Mouse (Mus musculus): ENCODE measurements around the gene Pcgf6. TPM values are rescaled to one million over a fixed set of nuclear protein-coding genes. Genes with fewer than 3 reads are reported as not detected.
A peak's percentile ranks its signal among the peaks of the same experiment; 100 is the strongest.

Gene Pcgf6
- polyA plus RNA-seq, 1 experiment: 4.9 TPM

- Histone ChIP-seq H3K4me1 (ENCODE audit: control insufficient read depth, insufficient read depth, low read length) (peaks cover 35% of the 10 kb centered on the region), H3K4me3 (ENCODE audit: insufficient read depth, low read length) (no peak overlapping the region), H3K27ac (ENCODE audit: insufficient read depth, low read depth, low read length) (no peak overlapping the region)
- no peak for TF ChIP-seq CTCF (IDR thresholded peaks at IDR 0.05; ENCODE audit: low read depth, low read length)
- TF ChIP-seq POLR2A (IDR thresholded peaks at IDR 0.05; ENCODE audit: borderline replicate concordance, low read depth, low read length): no peak
Measured at GRCm38 (mm10) chr19:46990153-46990518, 60.6 kb downstream of the Pcgf6 start.

DNA sequence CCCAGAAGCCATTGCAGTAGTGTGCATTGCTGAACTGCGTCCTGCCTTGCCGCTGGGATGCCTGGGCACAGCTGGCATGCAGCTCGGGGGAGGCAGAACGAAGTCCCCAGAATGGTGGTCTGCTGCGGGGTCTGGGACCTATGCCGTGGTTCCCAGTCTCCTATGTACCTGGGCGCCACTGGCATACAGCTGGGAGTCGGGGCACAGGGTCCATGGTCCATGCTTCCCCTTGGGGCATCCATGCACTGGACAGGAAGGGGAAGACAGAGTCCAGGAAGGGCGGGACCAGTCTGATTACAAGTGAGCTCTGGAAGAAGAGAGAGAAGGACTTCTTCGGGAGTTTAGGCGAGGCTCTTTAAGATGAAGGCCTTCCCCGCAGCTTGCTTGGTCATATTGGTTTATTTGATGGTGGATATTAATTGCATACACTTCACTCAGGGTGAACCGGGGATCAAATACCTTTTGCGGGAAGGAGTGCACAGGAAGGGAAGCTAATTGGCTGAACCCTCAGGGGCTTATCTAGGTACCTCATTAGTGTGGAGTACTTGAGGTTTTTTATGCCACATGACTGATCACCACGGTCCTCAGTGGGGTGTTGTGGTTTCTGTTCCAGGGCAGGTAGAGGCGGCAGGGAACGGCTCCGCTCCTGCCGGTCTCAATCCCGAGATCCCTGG is 61.1 kb downstream of the Pcgf6 start:
- H3K4me3 ChIP-seq (ENCODE audit: insufficient read depth, low read length): no peak overlapping the region
- H3K4me1 ChIP-seq (ENCODE audit: control insufficient read depth, insufficient read depth, low read length): peaks cover 40% of the 10 kb centered on the region
- no peak for TF ChIP-seq CTCF (IDR thresholded peaks at IDR 0.05; ENCODE audit: low read depth, low read length)
- TF ChIP-seq POLR2A (IDR thresholded peaks at IDR 0.05; ENCODE audit: borderline replicate concordance, low read depth, low read length): no peak
- H3K27ac ChIP-seq (ENCODE audit: insufficient read depth, low read depth, low read length): no peak overlapping the region

DNA sequence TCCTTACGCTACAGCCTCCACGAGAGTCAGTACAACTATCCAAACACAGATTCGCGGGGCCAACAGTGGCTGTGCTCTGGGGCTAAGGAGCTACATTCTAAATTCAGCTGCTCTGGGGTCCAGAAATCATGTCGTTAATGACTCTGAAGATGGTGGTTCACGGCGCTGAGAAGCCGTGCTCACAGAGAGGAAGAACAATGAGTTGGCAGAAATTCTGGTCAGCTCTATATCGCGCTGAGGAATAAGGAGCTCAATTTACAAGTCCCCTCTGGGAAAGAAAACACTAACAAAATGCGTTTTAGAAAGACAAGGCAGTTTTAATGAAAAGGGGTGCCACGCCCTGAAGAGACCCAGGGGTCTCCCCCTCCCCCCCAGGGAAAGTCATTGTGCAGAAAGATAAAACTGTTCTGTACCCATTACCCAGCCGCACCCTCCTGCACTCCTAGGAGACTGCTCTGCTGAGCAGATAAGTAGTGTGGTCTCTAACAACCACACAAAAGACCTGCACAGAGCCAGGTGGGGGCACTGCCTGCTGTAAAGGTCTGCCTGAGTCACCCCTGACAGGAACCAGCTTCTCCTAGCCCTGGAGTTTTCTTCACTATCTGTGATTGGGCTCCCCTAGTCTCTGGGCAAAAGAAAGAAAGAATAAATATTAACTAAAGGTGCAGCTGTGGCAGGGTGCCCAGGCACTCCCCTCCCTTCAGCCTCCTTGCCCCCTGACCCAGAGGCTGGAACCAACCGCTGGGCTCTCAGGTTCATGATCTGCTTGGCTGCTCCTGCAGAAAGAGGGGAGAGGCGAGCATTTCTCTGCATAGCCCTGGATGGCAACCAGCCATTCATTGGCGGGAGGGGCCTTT is 62.2 kb downstream of the Pcgf6 start:
- Histone ChIP-seq H3K4me1 (ENCODE audit: control insufficient read depth, insufficient read depth, low read length) (peaks cover 50% of the 10 kb centered on the region), H3K4me3 (ENCODE audit: insufficient read depth, low read length) (peak overlapping the region; percentile 24), H3K27ac (ENCODE audit: insufficient read depth, low read depth, low read length) (peak overlapping the region; percentile 73)
- TF ChIP-seq CTCF (IDR thresholded peaks at IDR 0.05; ENCODE audit: low read depth, low read length): no peak
- no peak for TF ChIP-seq POLR2A (IDR thresholded peaks at IDR 0.05; ENCODE audit: borderline replicate concordance, low read depth, low read length)

DNA sequence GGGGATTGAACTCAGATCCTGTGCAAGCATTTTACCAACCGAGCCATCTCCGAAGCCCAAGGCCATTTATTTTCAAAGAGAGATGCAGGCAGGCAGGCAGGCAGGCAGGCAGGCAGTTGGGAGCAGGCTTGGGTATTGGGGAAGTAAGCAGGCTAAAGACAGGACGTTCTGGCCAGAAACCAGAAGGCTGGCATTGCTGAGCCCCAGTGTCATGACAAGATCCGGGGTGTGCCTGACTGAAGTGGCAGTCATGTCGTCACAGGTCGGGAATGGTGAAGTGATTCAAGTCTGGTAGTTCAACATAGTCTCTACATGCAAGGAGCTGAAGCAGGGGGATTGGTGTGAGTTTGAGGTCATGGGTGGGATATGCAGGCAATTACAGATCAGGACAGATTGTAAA is 63.1 kb downstream of the Pcgf6 start:
- H3K27ac ChIP-seq (ENCODE audit: insufficient read depth, low read depth, low read length): peak overlapping the region; percentile 73
- H3K4me3 ChIP-seq (ENCODE audit: insufficient read depth, low read length): peak overlapping the region; percentile 24; the same call in 1 of the 2 replicates
- TF ChIP-seq CTCF (IDR thresholded peaks at IDR 0.05; ENCODE audit: low read depth, low read length) (no peak), POLR2A (IDR thresholded peaks at IDR 0.05; ENCODE audit: borderline replicate concordance, low read depth, low read length) (no peak)
- peaks cover 52% of the 10 kb centered on the region for H3K4me1 ChIP-seq (ENCODE audit: control insufficient read depth, insufficient read depth, low read length)

DNA sequence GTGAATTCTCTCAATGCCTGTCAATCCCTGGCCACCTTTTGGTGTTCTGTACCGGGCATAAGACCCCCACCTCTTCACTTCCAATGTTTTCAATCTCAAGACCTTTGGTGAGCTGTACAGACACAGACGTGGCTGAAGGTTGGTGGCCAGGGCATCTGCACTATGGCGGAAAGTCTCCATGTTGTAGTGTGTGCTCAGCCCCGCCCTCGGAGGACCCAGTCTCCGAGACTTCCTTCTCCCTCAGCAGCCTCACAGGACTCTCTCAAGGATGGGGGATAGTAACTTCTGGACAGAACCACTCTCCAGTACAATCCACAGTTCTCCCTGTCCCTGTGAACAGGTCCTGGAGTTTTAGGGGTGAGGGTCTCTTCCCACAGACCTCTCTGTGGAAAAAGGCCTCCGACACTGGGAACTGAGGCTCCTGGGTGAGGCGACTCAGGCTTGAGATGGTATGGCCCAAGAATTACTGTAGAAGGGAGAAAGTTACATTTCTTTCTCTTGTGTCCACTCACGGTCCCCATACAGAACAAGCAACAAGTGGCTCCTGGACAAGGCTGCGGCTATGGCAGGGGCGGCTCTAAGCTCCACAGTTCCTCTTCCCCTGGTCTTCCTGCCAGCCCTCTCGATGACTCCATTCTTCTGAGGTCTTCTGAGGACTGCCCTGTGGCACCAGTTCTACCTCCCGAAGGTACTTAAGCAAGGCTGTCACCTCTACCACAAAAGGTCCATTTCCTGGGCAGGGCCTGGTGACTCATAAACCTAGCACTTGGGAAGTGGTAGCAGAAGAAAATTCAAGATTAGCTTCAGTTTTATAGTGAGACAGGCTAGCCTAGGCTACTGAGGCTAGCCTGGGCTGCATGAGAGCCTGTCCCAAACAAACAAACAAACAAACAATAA is 65.7 kb downstream of the Pcgf6 start:
- peaks cover 50% of the 10 kb centered on the region for H3K4me1 ChIP-seq (ENCODE audit: control insufficient read depth, insufficient read depth, low read length)
- TF ChIP-seq CTCF (IDR thresholded peaks at IDR 0.05; ENCODE audit: low read depth, low read length) (no peak), POLR2A (IDR thresholded peaks at IDR 0.05; ENCODE audit: borderline replicate concordance, low read depth, low read length) (no peak)
- H3K4me3 ChIP-seq (ENCODE audit: insufficient read depth, low read length): no peak overlapping the region
- peak overlapping the region; percentile 29; the same call in 1 of the 2 replicates for H3K27ac ChIP-seq (ENCODE audit: insufficient read depth, low read depth, low read length)

DNA sequence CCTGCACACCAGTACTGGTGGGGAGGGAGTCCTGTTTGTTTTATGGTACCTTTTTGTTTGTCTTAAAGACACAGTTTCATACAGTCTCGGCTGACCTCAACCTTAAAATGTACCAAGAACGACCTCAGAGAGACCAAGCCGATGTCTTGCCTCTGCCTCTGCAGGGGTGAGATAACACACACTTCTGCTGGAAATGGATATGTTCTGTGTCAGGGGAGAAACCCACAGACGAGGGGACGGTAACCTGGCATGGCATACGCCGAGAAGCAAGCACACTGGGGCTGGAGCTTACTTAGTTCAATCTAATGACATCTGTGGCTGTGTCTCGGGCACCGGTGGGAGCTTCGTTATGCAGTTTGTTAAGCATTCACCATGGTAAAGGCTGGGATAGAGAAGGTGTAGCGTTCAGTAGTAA is 66.7 kb downstream of the Pcgf6 start:
- Histone ChIP-seq H3K4me1 (ENCODE audit: control insufficient read depth, insufficient read depth, low read length) (peaks cover 57% of the 10 kb centered on the region), H3K4me3 (ENCODE audit: insufficient read depth, low read length) (no peak overlapping the region), H3K27ac (ENCODE audit: insufficient read depth, low read depth, low read length) (no peak overlapping the region)
- TF ChIP-seq CTCF (IDR thresholded peaks at IDR 0.05; ENCODE audit: low read depth, low read length) (no peak), POLR2A (IDR thresholded peaks at IDR 0.05; ENCODE audit: borderline replicate concordance, low read depth, low read length) (no peak)

Other genes with a start within 250 kb of the Pcgf6 start
- gene Ina, start 36.2 kb downstream of the Pcgf6 start, polyA plus RNA-seq (2012; ENCODE audit: insufficient read depth, insufficient read length, missing spikeins): not detected in 2 replicates
- 56.5 and 61.9 TPM in 2 replicates for gene Nt5c2, start 35.8 kb downstream of the Pcgf6 start, polyA plus RNA-seq (2012; ENCODE audit: insufficient read depth, insufficient read length, missing spikeins)
- 4.5 and 4.9 TPM in 2 replicates for gene Taf5, start 16.8 kb upstream of the Pcgf6 start, polyA plus RNA-seq (2012; ENCODE audit: insufficient read depth, insufficient read length, missing spikeins)
- 293 and 325 TPM in 2 replicates for gene Usmg5, start 39.7 kb upstream of the Pcgf6 start, polyA plus RNA-seq (2012; ENCODE audit: insufficient read depth, insufficient read length, missing spikeins)
- gene Pdcd11, start 39.9 kb upstream of the Pcgf6 start, polyA plus RNA-seq (2012; ENCODE audit: insufficient read depth, insufficient read length, missing spikeins): 9.7 and 10.0 TPM in 2 replicates
- 23.3 and 27.5 TPM in 2 replicates for gene Calhm2, start 87.4 kb upstream of the Pcgf6 start, polyA plus RNA-seq (2012; ENCODE audit: insufficient read depth, insufficient read length, missing spikeins)
- not detected in 2 replicates for gene Calhm1, start 93.3 kb upstream of the Pcgf6 start, polyA plus RNA-seq (2012; ENCODE audit: insufficient read depth, insufficient read length, missing spikeins)
- gene Calhm3, start 106.9 kb upstream of the Pcgf6 start, polyA plus RNA-seq (2012; ENCODE audit: insufficient read depth, insufficient read length, missing spikeins): not detected in 2 replicates
- gene Neurl1a, start 127.9 kb upstream of the Pcgf6 start, polyA plus RNA-seq (2012; ENCODE audit: insufficient read depth, insufficient read length, missing spikeins): 2.9 and 3.8 TPM in 2 replicates

Measured in bone marrow macrophage, adult 2 months (primary cell).